Mouse (Mus musculus) CH12F3 (cell line): ENCODE data around the gene Slc39a13.
"Not testable (repeated sequence)": the region's sequence is repeated elsewhere in the genome, so short reads cannot be mapped to it uniquely, and the experiment has no call there.

Source experiments
- in situ Hi-C: fragments of 300-500 bp; cut with MboI; formaldehyde crosslinking; loops from 2 replicates; pipeline ENCODE4 v1.14.3; 2020; ENCODE audit warnings: low sequenced_read_pairs

The Slc39a13 gene

GRCm38 (mm10) chr2:91070076-91070800 lies at the start of gene Slc39a13:
TSS of gene Slc39a13 (minus strand) at chr2:91070417.
- in situ Hi-C loops: no loop called here

DNA sequence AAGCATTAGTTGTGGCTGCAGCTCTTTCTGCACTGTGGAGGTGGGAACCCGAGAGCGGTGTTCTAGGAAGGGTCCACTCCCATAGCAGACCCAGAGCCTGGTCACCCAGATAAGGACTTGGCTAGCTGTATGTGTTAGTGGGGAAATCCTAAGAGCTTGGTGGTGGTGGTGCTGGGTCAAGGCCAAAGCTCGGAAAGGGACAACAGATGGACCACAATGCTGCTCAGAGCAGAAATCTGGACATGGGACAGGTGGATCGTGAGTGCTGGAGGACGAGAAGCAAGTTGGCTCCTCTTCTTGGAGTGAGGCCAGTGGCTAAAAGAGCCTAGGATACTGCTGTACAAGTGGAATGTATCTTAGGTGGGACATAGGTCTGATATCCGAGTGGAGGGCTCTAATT lies 49.3 kb upstream of the Slc39a13 start:
- in situ Hi-C loops: no loop called here

DNA sequence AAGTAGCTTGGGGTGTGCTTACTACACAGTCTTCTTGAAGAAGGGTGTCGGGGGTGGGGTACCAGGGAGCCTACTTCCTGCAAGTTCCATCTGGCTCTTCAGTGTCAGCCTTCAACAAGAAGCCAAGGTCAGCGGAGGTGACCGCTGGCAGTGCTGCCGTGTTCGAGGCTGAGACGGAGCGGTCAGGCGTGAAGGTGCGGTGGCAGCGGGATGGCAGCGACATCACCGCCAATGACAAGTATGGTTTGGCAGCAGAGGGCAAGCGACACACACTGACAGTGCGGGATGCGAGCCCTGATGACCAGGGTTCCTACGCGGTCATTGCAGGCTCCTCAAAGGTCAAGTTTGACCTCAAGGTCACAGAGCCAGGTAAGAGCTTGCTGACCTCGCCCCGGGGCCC lies 48.8 kb upstream of the Slc39a13 start:
- in situ Hi-C loops: no loop called here

DNA sequence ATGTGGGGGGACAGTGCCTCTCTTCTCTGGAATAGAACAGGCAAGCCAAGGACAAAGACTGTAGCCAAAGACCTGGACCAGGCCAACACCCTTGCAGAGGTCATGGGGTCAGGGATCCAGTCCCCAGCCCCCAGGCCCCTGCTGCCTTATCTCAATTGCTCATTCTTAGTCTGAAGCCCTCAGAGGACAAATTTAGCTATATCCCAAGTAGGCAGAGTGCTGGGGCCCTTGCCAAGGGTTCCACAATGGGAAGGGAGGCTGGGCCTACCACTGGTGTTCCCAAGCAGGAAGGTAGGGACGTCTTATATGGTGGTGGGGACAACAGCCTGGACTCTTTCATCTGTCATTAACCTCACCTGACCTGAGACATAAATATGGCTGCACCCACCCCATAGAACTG lies 48.4 kb upstream of the Slc39a13 start:
- in situ Hi-C loops: no loop called here

DNA sequence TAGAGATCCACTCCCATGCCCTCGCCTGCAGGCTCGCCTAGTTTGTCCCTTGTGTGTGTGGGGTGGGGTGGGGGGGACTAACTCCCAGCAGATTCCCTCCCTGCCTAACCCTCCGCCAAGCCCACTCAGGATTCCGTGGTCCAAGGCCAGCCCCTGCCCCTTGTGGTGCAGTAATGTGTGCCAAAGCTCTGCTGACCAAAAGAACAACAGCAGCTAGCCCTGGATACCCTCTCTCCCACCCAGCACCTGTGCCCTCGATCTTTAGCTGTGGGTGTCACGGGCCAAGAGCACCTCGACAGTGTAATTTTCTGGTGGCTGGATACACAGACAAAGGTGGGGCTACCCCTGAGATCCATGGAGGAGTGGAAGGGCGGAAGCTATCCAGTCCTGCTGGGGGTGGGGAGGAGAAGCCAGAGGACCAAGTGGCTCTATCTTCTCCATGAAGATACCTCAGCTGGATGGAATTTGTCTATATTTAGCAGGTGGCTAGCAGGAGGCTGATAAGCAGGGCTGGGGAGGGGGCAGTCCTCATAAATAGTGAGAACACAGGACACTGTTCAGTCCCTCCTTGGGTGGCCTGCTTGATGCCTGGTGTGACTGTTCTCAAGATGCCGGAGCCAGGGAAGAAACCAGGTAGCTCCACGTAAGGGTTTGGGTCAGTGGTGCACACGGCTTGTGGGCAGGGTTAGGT lies 47.5 kb upstream of the Slc39a13 start, which contains the start of gene Mybpc3:
Mybpc3 (plus strand) TSS at position 560 of the 691 bp plus-strand sequence.
- in situ Hi-C loops: no loop called here

DNA sequence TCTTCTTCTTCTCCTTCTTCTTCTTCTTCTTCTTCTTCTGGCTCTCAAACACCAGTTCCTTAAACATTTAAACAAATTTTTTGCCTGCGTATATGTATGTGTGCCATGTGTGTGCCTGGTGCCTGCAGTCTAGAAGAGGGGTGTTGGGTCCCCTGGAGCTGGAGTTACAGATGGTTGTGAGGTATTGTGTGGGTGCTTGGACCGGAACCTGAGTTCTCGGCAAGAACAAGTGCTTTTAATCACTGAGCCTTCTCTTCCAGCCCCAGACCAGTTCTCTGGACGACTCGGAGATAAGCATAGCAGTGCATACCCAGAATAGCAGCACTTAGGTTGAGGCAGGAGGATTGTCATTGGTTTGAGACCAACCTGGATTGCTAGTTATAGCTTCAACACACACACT lies 46.6 kb upstream of the Slc39a13 start:
- in situ Hi-C loops: no loop called here

- in situ Hi-C loops: no loop called here
Observed at GRCm38 (mm10) chr2:91115578-91115970, 45.4 kb upstream of the Slc39a13 start.

GRCm38 (mm10) chr2:91114781-91115577 lies 44.8 kb upstream of the Slc39a13 start:
- in situ Hi-C loops: no loop called here

GRCm38 (mm10) chr2:91113852-91114251 lies 43.6 kb upstream of the Slc39a13 start:
- in situ Hi-C loops: no loop called here

DNA sequence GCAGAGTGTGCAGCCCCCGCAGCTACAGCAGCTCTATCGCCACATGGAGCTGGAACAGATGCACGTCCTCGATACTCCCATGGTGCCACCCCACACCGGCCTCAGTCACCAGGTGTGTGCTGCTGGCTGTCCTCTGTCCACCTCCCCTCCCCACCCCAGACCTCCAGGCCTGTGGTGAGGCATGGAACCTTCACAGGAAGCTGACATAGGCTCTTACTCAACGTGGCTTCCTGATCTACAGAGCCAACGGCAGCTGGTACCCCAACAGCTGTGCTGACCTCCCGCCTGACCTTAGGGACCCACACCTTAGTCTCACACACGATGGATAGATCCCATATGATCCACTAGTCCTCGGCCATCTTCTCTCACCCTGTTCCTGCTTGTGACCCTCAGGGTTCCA lies 43.1 kb upstream of the Slc39a13 start:
- in situ Hi-C loops: no loop called here

DNA sequence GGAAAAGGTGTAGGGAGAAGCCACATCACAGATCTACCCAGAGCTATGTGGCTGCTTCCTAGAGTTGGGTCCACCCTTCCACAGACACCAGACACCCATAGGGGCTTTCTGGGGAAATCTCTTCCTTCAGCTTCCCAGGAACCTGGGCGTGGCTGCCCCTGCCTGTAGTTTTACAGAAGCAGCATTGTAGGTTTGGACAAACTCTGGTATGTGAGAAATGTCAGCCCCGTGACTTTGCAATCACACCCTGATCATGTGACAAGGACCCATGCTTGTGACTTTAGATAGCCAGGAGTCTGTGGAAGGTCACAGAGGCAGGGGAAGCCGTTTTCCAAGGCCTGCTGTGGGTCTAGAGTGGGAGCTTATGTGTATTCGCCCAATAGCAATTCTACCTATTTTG lies 42.3 kb upstream of the Slc39a13 start:
- in situ Hi-C loops: no loop called here

DNA sequence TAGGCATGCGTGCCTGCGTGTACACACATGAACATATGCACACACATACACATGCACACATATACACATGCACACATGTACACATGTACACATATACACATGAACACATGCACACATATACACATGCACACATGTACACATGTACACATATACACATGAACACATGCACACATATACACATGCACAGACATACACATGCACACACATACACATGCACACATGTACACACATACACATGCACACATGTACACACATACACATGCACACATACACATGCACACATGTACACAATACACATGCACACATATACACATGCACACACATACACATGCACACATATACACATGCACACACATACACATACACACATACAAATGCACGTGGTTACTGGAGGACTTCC lies 41.6 kb upstream of the Slc39a13 start:
- in situ Hi-C loops: not testable (repeated sequence)

- in situ Hi-C loops: no loop called here
Observed at GRCm38 (mm10) chr2:91110429-91110828, 40.2 kb upstream of the Slc39a13 start.

- in situ Hi-C loops: no loop called here
Observed at GRCm38 (mm10) chr2:91109807-91110385, 39.7 kb upstream of the Slc39a13 start.

DNA sequence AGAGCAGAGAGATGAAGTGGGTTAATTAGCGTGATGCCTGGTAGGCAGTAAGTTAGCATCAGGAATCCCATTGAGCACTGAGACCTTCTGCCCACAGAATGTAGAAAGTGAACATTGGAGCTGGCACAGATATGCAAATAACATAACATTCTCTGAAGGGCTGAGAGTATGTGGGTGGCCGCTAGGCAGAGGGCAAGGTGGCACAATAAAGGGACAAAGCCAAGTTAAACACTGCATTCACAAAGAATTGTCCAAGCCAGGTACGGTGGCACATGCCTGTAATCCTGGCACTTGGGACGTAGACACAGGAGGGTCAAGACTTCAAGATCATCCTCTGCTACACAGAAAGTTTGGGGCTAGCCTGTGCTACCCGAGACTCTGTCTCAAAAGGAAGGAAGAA lies 39.0 kb upstream of the Slc39a13 start:
- in situ Hi-C loops: no loop called here

DNA sequence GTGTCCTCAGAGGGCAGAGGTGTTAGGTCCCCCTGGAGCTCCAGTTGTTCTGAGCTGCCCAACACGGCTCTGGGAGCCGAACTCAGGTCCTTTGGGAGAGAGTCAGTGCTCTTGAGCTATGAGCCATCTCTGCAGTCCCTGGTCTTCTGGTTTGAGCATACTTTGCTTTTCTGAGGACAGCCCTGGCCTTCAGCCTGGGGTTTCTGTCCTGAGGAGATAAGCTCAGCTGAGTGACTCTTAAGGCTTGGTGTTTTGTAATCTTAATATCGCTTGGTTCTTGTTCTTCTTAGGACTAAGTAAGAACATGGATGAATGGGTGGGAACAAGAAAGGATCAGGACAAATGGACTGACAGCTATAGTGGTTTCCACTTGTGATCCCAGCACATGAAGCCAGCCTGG lies 37.9 kb upstream of the Slc39a13 start:
- in situ Hi-C loops: no loop called here

DNA sequence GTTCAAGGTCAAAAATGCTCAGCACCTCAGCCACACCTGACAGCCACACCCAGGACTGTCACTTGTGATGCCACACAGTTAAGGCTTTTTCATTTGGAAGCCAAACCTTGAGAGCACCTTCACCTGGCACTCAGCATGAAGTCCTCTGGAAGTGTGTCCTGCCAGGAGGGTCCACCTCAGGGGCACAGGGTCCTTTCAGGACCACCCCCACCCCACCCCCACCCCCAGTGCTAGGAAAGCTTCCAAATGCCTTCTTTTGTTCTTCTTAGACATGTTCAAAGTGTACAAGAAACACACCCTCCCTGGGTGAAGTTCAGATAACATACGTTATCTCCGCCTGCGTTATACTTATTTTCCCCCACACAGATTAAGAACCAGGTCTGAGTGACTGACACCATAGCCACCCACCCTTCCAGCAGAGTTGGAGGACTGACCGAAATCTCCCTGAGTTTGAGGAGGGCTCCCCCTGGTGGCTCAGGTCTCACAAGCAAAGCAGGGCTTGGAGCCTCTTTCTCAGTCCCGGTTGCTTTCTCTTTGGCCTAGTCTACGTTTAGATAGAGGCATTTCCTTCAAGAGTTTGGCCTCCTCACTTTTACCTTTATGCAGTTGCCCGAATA lies 31.0 kb upstream of the Slc39a13 start:
- in situ Hi-C loops: no loop called here

DNA sequence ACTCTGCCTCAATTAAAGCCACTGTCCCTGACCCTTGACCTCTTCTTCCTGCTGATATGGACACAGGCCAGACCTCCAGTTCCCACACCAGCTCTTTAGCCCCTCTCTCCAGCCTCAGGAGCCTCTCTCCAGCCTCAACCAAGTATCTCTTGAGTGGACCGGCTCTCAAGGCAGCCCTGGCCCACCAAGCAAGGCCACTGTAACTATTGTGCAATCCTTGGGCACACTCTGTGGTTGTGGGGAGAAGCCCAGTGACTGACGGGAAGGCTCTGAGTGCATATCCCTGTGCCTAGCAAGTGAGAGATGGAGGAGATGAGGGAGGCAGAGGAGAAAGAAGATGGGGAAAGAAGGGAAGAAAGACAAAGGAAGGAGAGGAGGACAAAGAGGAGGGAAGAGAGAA lies 27.9 kb upstream of the Slc39a13 start:
- in situ Hi-C loops: no loop called here

DNA sequence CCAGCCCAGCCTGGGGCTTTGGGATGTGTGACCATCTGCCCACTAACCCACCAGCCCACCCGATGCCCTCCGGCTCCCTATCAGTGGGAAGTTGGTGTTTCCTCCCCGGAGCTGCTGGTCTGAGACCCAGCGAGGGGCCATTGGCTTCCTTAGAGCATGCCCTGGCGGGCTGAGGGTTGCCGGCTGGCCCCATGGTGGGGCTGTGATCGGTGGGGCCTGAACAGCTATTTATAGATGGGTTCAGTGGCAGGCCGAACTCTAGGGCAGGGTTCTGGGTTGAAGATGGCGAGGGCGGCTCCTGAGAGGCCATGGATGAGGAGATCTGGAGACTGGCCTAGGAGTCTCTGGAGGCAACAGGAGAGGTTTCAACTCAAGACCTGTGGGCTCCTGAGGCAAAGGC lies 26.8 kb upstream of the Slc39a13 start:
- in situ Hi-C loops: no loop called here

DNA sequence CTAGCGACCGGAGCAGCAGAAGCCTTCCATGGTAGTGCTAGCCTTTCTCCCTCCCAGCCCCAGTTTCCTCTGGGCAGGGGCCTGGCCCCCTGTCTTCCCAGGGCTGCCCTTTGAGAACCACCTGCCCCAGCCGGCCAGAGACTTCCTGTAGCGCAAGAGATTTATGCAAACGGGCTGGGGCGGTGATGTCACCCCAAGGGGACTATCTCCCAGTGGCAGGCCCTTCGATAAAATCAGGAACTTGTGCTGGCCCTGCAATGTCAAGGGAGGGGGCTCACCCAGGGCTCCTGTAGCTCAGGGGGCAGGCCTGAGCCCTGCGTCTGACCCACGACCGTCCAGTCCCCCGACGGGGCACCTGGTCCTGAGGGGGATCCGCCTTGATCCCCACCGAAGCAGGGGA lies 26.3 kb upstream of the Slc39a13 start:
- in situ Hi-C loops: no loop called here

DNA sequence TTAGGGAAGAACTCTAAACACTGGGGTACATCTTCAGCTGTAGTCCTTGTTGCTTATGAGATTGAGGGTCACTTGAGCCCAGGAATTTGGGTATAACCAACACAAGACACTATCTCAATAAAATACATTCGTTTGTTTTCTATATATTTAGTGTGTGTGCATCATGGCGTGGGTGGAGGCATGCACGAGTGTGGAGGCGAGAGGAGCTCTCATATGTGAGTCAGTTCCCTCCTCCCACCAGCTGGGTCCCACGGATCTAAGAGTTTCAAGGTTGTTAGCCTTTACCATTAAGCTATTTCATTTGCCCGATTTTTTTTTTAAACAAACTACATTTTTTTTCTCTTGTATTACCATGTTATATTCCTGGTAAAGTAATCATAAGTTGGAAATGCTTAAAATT lies 20.6 kb upstream of the Slc39a13 start:
- in situ Hi-C loops: no loop called here
